Mouse (Mus musculus) neural tube, embryonic 11.5 days (tissue): ENCODE results near the gene L3mbtl1. TPM values are rescaled to one million over a fixed set of nuclear protein-coding genes. Genes with fewer than 3 reads are reported as not detected.

Experiments
- ATAC-seq: fragments of 200-750 bp; cut with Nextera tagmentation; 2 replicates; pipeline ENCODE4 v1.8.0; 2017; ENCODE audit warnings: moderate number of reproducible peaks, mild to moderate bottlenecking, moderate TSS enrichment, moderate library complexity; ENCODE audit not compliant: insufficient read depth, low FRiP score, low TSS enrichment
- DNase-seq: peaks from one replicate; pipeline ENCODE4 v3.0.0-alpha.2; 2015; ENCODE audit warnings: low spot score
- H3K27ac ChIP-seq: fragments of 300-500 bp; sonication (generic); 2 replicates; pipeline ENCODE4 v1.5.1; 2014; ENCODE audit warnings: low read depth, mild to moderate bottlenecking, low read length
- H3K27me3 ChIP-seq: fragments of 300-500 bp; sonication (generic); 2 replicates; pipeline ENCODE4 v1.6.1; 2014; ENCODE audit warnings: mild to moderate bottlenecking, low read length, mixed read lengths; ENCODE audit not compliant: control insufficient read depth, insufficient read depth
- H3K36me3 ChIP-seq: fragments of 300-500 bp; sonication (generic); 2 replicates; pipeline ENCODE4 v1.6.1; 2014; ENCODE audit warnings: mild to moderate bottlenecking, low read length, moderate library complexity, mixed read lengths; ENCODE audit not compliant: control insufficient read depth, insufficient read depth
- H3K4me1 ChIP-seq: fragments of 300-500 bp; sonication (generic); 2 replicates; pipeline ENCODE4 v1.6.1; 2014; ENCODE audit warnings: low read length, mixed read lengths; ENCODE audit not compliant: control insufficient read depth, insufficient read depth
- H3K4me2 ChIP-seq: fragments of 300-500 bp; sonication (generic); 2 replicates; pipeline ENCODE4 v1.6.1; 2014; ENCODE audit warnings: low read depth, mild to moderate bottlenecking, moderate library complexity
- H3K4me3 ChIP-seq: fragments of 300-500 bp; sonication (generic); 2 replicates; pipeline ENCODE4 v1.5.1; 2014; ENCODE audit warnings: low read depth, low read length
- H3K9ac ChIP-seq: fragments of 300-500 bp; sonication (generic); 2 replicates; pipeline ENCODE4 v1.6.1; 2014; ENCODE audit warnings: mild to moderate bottlenecking, low read length
- H3K9me3 ChIP-seq: fragments of 300-500 bp; sonication (generic); 2 replicates; pipeline ENCODE4 v1.6.1; 2016; ENCODE audit warnings: low read length; ENCODE audit not compliant: control insufficient read depth
- WGBS: fragments of 180-500 bp; shearing (Covaris S2); extraction: QIAGEN DNeasy Blood & Tissue Kit; methylation state at CpG from one replicate; pipeline ENCODE4 v1.1.7; 2014; 5-methylcytosine and 5-hydroxymethylcytosine counted together
- polyA plus RNA-seq: library from polyadenylated mRNA; unstranded; fragments of >200 nt; fragmentation: Nextera tagmentation; extraction: Ambion mirVana; gene quantifications from 2 replicates; pipeline ENCODE4 v1.2.1, GENCODE M21; 2014

L3mbtl1 gene
- polyA plus RNA-seq, 1 experiment from 2014 or later = 0.05 TPM

GRCm38 (mm10) chr2:162973206-162973605, 29.9 kb downstream of the L3mbtl1 start:
- no peak for DNase-seq
- Histone ChIP-seq H3K27me3 (no peaks in the 10 kb centered on the region), H3K27ac (no peak overlapping the region), H3K9me3 (no peaks in the 10 kb centered on the region), H3K4me1 (peaks cover 3% of the 10 kb centered on the region; the same call in 1 of the 2 replicates), H3K36me3 (no peaks in the 10 kb centered on the region), H3K4me2 (no peak overlapping the region), H3K9ac (no peak overlapping the region), H3K4me3 (no peak overlapping the region)
- no peak for ATAC-seq
- WGBS = 79% methylated on average over 5 of the region's 5 CpGs

DNA sequence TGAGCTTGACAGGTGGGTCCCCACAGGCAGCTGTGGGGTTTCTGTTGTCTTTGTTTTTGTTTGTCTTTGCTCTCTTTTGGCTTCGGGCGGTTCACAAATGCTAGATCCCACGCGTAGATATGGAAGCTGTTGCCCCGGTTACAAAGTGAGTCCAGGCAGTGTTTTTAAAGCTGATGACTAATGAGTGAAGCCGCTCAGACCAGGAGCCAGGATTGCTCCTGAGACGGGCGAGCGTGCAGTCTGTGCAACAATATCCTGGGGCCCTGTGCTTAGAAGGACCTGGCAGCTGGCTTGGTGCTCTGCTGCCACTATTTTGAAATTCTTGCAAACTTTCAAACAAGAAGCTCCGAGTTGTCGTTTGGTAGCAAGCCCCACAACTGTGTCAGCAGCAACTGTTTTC, 30.4 kb downstream of the L3mbtl1 start:
- DNase-seq = peak; percentile 44
- Histone ChIP-seq H3K27ac (no peak overlapping the region), H3K4me3 (no peak overlapping the region), H3K9ac (no peak overlapping the region), H3K4me1 (peaks cover 3% of the 10 kb centered on the region; the same call in 1 of the 2 replicates), H3K27me3 (no peaks in the 10 kb centered on the region), H3K4me2 (no peak overlapping the region), H3K9me3 (no peaks in the 10 kb centered on the region), H3K36me3 (no peaks in the 10 kb centered on the region)
- peak; percentile 53; the same call in 1 of the 2 replicates for ATAC-seq
- WGBS = 31% methylated on average over 11 of the region's 11 CpGs

GRCm38 (mm10) chr2:162975157-162975775, 32.0 kb downstream of the L3mbtl1 start:
- no peak for ATAC-seq
- Histone ChIP-seq H3K27ac (no peak overlapping the region), H3K4me1 (peaks cover 3% of the 10 kb centered on the region; the same call in 1 of the 2 replicates), H3K4me3 (no peak overlapping the region), H3K9ac (no peak overlapping the region), H3K36me3 (no peaks in the 10 kb centered on the region), H3K9me3 (no peaks in the 10 kb centered on the region), H3K4me2 (no peak overlapping the region), H3K27me3 (no peaks in the 10 kb centered on the region)
- WGBS = 86% methylated on average over 11 of the region's 11 CpGs
- no peak for DNase-seq

- Histone ChIP-seq H3K27ac (no peak overlapping the region), H3K9ac (no peak overlapping the region), H3K4me2 (no peak overlapping the region), H3K27me3 (no peaks in the 10 kb centered on the region), H3K9me3 (no peaks in the 10 kb centered on the region), H3K36me3 (no peaks in the 10 kb centered on the region), H3K4me1 (peaks cover 3% of the 10 kb centered on the region; the same call in 1 of the 2 replicates), H3K4me3 (no peak overlapping the region)
- ATAC-seq (no peak), DNase-seq (no peak)
- WGBS = 64% methylated on average over 4 of the region's 4 CpGs
Observed at GRCm38 (mm10) chr2:162976001-162976400, 32.7 kb downstream of the L3mbtl1 start.

DNA sequence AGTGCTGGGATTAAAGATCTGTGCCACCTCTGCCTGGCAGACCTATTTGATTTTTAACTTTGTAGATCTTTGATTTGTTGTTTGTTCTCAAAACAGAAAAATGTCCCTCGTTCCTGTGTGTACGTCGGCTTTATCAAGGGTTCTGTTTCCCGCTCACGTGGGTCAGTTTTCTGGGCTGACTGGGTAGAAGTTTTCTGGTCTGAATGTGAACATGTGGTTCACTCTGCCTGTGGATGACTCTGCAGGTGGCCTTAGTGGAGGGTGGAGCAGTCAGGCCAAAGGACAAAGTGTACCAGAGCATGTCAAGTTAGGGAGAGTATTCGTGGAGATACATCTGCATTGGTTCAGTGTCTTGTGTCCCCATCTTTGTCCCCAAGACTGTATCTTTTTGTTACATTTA, 41.1 kb downstream of the L3mbtl1 start:
- 94% methylated on average over 6 of the region's 6 CpGs for WGBS
- ATAC-seq (no peak), DNase-seq (no peak)
- no peaks in the 10 kb centered on the region for H3K9me3 ChIP-seq
- H3K36me3 ChIP-seq = no peaks in the 10 kb centered on the region
- no peak overlapping the region for H3K4me2 ChIP-seq
- H3K27ac ChIP-seq = no peak overlapping the region
- no peaks in the 10 kb centered on the region for H3K27me3 ChIP-seq
- H3K4me1 ChIP-seq = no peaks in the 10 kb centered on the region
- H3K9ac ChIP-seq = no peak overlapping the region
- no peak overlapping the region for H3K4me3 ChIP-seq

DNA sequence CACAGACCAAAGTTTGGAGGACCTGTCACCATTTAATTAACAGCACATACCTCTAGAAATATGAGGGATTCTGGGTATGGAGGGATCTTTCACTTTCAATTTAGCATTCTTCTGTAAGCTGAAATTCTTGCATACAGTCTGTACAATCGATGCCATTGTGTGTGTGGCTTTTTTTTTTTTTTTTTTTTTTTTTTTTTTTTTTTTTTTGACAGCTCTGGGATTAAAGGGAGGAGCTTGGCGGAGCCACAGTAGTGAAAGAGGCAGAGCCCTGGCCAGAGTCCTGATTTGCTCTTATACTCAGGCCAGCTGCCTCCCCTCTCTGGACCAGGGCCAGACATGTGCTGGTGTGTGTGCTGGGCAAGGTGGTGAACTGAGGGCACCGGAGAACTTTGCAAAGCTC, 42.7 kb downstream of the L3mbtl1 start:
- DNase-seq = no peak
- Histone ChIP-seq H3K27ac (no peak overlapping the region), H3K9ac (no peak overlapping the region), H3K9me3 (no peaks in the 10 kb centered on the region), H3K4me3 (no peak overlapping the region), H3K4me1 (no peaks in the 10 kb centered on the region), H3K27me3 (no peaks in the 10 kb centered on the region), H3K36me3 (no peaks in the 10 kb centered on the region), H3K4me2 (no peak overlapping the region)
- WGBS = 75% methylated on average over 3 of the region's 3 CpGs
- no peak for ATAC-seq

- ATAC-seq = no peak
- no peak for DNase-seq
- 89% methylated on average over 3 of the region's 3 CpGs for WGBS
- no peak overlapping the region for H3K4me2 ChIP-seq
- no peaks in the 10 kb centered on the region for H3K9me3 ChIP-seq
- no peaks in the 10 kb centered on the region for H3K36me3 ChIP-seq
- H3K27ac ChIP-seq = no peak overlapping the region
- no peaks in the 10 kb centered on the region for H3K4me1 ChIP-seq
- H3K27me3 ChIP-seq = no peaks in the 10 kb centered on the region
- no peak overlapping the region for H3K9ac ChIP-seq
- H3K4me3 ChIP-seq = no peak overlapping the region
Observed at GRCm38 (mm10) chr2:162986764-162987163, 43.5 kb downstream of the L3mbtl1 start.

- DNase-seq = no peak
- no peak within 1 kb of the TSS for H3K9ac ChIP-seq
- WGBS = 55% methylated on average over 8 of the region's 8 CpGs
Observed at GRCm38 (mm10) chr2:162987218-162987617, 43.9 kb downstream of the L3mbtl1 start, which contains the start of gene Sgk2. Sgk2 (plus strand) TSS chr2:162987330.

GRCm38 (mm10) chr2:162988235-162988634, 45.0 kb downstream of the L3mbtl1 start:
- WGBS = 90% methylated on average over 4 of the region's 4 CpGs
- Histone ChIP-seq H3K36me3 (no peaks in the 10 kb centered on the region), H3K4me2 (no peak overlapping the region), H3K27ac (no peak overlapping the region), H3K4me1 (no peaks in the 10 kb centered on the region), H3K9me3 (no peaks in the 10 kb centered on the region), H3K27me3 (no peaks in the 10 kb centered on the region), H3K4me3 (no peak overlapping the region), H3K9ac (no peak overlapping the region)
- ATAC-seq = no peak
- DNase-seq = no peak

More at GRCm38 (mm10) chr2:162987218-162987617, 43.9 kb downstream of the L3mbtl1 start, which contains the start of gene Sgk2:
- Histone ChIP-seq H3K27me3 (no peaks in the 10 kb centered on the region), H3K27ac (no peak within 1 kb of the TSS), H3K9me3 (no peaks in the 10 kb centered on the region), H3K4me3 (no peak within 1 kb of the TSS), H3K4me1 (no peaks in the 10 kb centered on the region), H3K36me3 (no peaks in the 10 kb centered on the region), H3K4me2 (no peak within 1 kb of the TSS)
- ATAC-seq = no peak
